Mouse (Mus musculus): Measurements from ENCODE around the gene Rasgef1b.
A peak's percentile ranks its signal among the peaks of the same experiment; 100 is the strongest.

The Rasgef1b gene

GRCm38 (mm10) chr5:99388585-99389250, 340.1 kb downstream of the Rasgef1b start:
- no peak for DNase-seq

GRCm38 (mm10) chr5:99388131-99388530, 340.7 kb downstream of the Rasgef1b start:
- no peak for DNase-seq

GRCm38 (mm10) chr5:99387185-99387981, 341.5 kb downstream of the Rasgef1b start:
- no peak for DNase-seq

- no peak for DNase-seq
Measured at GRCm38 (mm10) chr5:99386246-99386845, 342.5 kb downstream of the Rasgef1b start.

GRCm38 (mm10) chr5:99385737-99386136, 343.1 kb downstream of the Rasgef1b start:
- no peak for DNase-seq

- peak; percentile 54 for DNase-seq
Measured at GRCm38 (mm10) chr5:99385090-99385489, 343.8 kb downstream of the Rasgef1b start.

- DNase-seq = no peak
Measured at GRCm38 (mm10) chr5:99383783-99384281, 345.0 kb downstream of the Rasgef1b start.

GRCm38 (mm10) chr5:99382786-99383185, 346.1 kb downstream of the Rasgef1b start:
- DNase-seq = no peak

GRCm38 (mm10) chr5:99381639-99382038, 347.2 kb downstream of the Rasgef1b start:
- DNase-seq = no peak

- DNase-seq = no peak
Measured at GRCm38 (mm10) chr5:99380882-99381281, 348.0 kb downstream of the Rasgef1b start.

GRCm38 (mm10) chr5:99380166-99380565, 348.7 kb downstream of the Rasgef1b start:
- no peak for DNase-seq

GRCm38 (mm10) chr5:99378437-99379226, 350.2 kb downstream of the Rasgef1b start:
- peak; percentile 42 for DNase-seq

GRCm38 (mm10) chr5:99375725-99376124, 353.1 kb downstream of the Rasgef1b start:
- no peak for DNase-seq

GRCm38 (mm10) chr5:99374460-99374859, 354.4 kb downstream of the Rasgef1b start:
- no peak for DNase-seq

GRCm38 (mm10) chr5:99373570-99374151, 355.2 kb downstream of the Rasgef1b start:
- no peak for DNase-seq

GRCm38 (mm10) chr5:99370636-99371035, 358.2 kb downstream of the Rasgef1b start:
- no peak for DNase-seq

GRCm38 (mm10) chr5:99369256-99369655, 359.6 kb downstream of the Rasgef1b start:
- no peak for DNase-seq

- DNase-seq = no peak
Measured at GRCm38 (mm10) chr5:99368615-99369014, 360.2 kb downstream of the Rasgef1b start.

- no peak for DNase-seq
Measured at GRCm38 (mm10) chr5:99360531-99360930, 368.3 kb downstream of the Rasgef1b start.

GRCm38 (mm10) chr5:99359251-99359650, 369.6 kb downstream of the Rasgef1b start:
- DNase-seq = no peak

- no peak for DNase-seq
Measured at GRCm38 (mm10) chr5:99354640-99355132, 374.2 kb downstream of the Rasgef1b start.

- no peak for DNase-seq
Measured at GRCm38 (mm10) chr5:99350030-99350429, 378.8 kb downstream of the Rasgef1b start.

Measured in embryo, embryonic 11 days (tissue).